Mouse (Mus musculus) CD4-positive helper T cell, adult 2 months (primary cell): ENCODE measurements around the gene Smad5.

Experiments
- DNase-seq: peaks from one replicate; pipeline ENCODE4 v3.0.0-alpha.2; 2012; ENCODE audit warnings: low read depth, missing footprints, low spot score

Gene Smad5

GRCm38 (mm10) chr13:56702469-56703221 lies at the start of gene Smad5:
Gene Smad5, plus strand, starts transcription at chr13:56703010.
- DNase-seq = peak; percentile 86

- DNase-seq = no peak
These were observed 48.6 kb upstream of the Smad5 start for GRCm38 (mm10) chr13:56654176-56654575.

GRCm38 (mm10) chr13:56657946-56658512 lies 44.8 kb upstream of the Smad5 start:
- DNase-seq = peak; percentile 59

- DNase-seq = no peak
These were observed 43.9 kb upstream of the Smad5 start for GRCm38 (mm10) chr13:56658931-56659330.

- no peak for DNase-seq
These were observed 40.7 kb upstream of the Smad5 start for GRCm38 (mm10) chr13:56661914-56662621.

- DNase-seq = no peak
These were observed 38.3 kb upstream of the Smad5 start for GRCm38 (mm10) chr13:56664256-56665170.

- DNase-seq = no peak
These were observed 31.6 kb upstream of the Smad5 start for GRCm38 (mm10) chr13:56671206-56671605.

GRCm38 (mm10) chr13:56677731-56678130 lies 25.1 kb upstream of the Smad5 start:
- DNase-seq = no peak

- DNase-seq = no peak
These were observed 24.5 kb upstream of the Smad5 start for GRCm38 (mm10) chr13:56678188-56678787.

- no peak for DNase-seq
These were observed 23.8 kb upstream of the Smad5 start for GRCm38 (mm10) chr13:56678826-56679504.

GRCm38 (mm10) chr13:56681924-56682323 lies 20.9 kb upstream of the Smad5 start:
- DNase-seq = peak; percentile 11

GRCm38 (mm10) chr13:56682326-56682725 lies 20.5 kb upstream of the Smad5 start:
- peak; percentile 62 for DNase-seq

- no peak for DNase-seq
These were observed 19.5 kb upstream of the Smad5 start for GRCm38 (mm10) chr13:56683306-56683705.

GRCm38 (mm10) chr13:56692011-56692410 lies 10.8 kb upstream of the Smad5 start:
- DNase-seq = no peak

GRCm38 (mm10) chr13:56692644-56693043 lies 10.2 kb upstream of the Smad5 start:
- DNase-seq = no peak

GRCm38 (mm10) chr13:56695701-56696100 lies 7.1 kb upstream of the Smad5 start:
- DNase-seq = no peak

- no peak for DNase-seq
These were observed 6.1 kb upstream of the Smad5 start for GRCm38 (mm10) chr13:56696699-56697098.

GRCm38 (mm10) chr13:56697171-56697570 lies 5.6 kb upstream of the Smad5 start:
- no peak for DNase-seq

- no peak for DNase-seq
These were observed 4.4 kb upstream of the Smad5 start for GRCm38 (mm10) chr13:56698391-56698790.

GRCm38 (mm10) chr13:56699370-56699769 lies 3.4 kb upstream of the Smad5 start:
- no peak for DNase-seq

GRCm38 (mm10) chr13:56700981-56701380 lies 1.8 kb upstream of the Smad5 start:
- DNase-seq = no peak
